Mouse (Mus musculus): ENCODE measurements at regions not wholly inside any gene's neighbourhood (a gene's known extent, or its start where the extent isn't known, plus 50 kb on each side); places are given as distances from the start of the nearest gene placed in this dataset.

DNA sequence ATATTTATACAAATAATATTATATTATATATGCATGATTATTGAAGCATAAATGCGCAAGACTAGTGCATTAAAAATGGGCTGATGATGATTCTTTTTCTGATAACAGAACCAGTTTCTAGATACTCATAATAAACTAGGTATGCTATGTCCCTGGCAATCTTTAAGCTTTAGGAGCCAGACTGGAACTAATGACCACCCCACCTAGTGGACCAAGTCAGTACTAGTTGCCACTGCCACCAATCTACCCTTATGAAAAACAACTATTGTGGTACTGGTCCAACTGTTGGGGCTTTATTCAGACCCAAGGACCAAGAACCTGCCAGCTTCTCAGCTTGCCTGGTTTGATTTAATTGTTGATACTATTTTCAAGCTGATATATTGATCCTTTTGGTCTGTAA is 722.8 kb downstream of the Dach1 start:
- DNase-seq (ENCODE audit: low spot score) = peak; percentile 28

DNA sequence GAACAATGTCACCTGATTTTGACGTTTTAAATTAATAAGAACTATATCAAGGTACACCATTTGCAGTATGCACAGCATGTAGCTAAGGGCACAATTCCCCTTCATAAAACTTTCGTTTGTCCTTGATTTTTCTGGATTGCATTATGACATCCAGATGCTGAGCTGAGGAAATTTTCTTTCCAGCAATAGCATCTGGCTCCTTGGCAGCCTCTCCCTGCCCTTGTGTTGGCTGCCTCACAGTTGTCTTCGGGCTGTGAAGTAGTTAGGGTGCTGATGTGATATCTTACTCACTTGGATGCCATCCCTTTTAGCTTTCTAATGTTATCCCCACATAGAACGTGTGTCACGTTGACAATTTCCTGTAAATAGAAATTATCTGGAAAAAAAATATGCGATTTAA is 729.2 kb downstream of the Dach1 start:
- DNase-seq (ENCODE audit: low spot score) = no peak

DNA sequence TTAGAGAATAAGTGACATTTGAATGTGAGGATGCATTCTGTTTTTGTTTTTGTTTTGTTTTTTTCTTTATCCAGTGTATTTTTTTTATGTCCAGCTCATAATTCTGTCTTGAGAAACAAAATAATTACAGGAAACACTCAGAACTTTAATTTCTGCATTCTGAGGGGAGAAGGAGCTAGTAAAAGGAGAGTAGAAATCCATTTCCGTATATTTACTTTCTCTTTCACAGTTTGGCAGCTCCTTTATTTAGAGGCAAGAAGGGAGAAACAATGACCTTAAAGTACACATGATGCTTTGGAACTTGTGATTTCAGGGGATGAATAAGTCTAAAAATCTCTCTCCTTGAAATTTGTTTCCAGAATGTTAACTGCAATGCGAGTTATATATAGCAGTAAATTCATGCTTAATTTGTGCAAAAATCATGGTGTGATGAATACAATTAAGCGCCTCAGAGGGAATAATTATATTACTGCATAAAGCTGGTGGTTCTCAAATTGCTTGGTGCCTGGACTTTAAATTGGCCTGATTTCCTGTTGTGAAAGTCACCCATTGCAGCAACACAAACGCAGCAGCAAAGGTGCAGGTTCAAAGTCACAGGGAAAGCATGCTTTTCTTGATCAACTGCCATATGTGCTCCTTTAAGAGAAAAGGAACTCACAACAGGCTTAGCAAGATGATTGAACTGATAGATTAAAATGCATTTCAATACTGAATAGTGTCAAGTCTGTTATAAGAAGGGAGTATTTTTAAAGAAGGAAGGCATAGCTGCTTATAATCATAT is 733.9 kb downstream of the Dach1 start:
- no peak for DNase-seq (ENCODE audit: low spot score)

DNA sequence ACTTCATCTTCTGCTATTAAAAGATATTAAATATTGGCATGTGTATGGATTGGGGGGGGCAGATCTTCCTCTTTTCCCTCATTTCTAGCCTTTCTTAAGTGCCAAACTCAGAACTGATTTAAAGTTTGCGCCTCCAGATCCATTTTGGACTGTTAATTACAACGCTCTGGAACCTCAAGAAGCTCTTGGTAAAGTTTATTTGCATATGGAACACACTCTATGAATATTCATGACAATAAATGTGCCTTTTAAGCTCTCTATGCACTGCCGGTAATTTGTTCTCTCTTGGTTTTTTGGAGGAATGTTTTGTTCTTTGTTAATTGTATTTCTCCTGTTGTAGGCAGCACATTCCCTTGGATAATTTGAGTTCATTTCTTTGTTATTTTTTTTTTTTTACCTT is 738.3 kb downstream of the Dach1 start:
- no peak for DNase-seq (ENCODE audit: low spot score)

DNA sequence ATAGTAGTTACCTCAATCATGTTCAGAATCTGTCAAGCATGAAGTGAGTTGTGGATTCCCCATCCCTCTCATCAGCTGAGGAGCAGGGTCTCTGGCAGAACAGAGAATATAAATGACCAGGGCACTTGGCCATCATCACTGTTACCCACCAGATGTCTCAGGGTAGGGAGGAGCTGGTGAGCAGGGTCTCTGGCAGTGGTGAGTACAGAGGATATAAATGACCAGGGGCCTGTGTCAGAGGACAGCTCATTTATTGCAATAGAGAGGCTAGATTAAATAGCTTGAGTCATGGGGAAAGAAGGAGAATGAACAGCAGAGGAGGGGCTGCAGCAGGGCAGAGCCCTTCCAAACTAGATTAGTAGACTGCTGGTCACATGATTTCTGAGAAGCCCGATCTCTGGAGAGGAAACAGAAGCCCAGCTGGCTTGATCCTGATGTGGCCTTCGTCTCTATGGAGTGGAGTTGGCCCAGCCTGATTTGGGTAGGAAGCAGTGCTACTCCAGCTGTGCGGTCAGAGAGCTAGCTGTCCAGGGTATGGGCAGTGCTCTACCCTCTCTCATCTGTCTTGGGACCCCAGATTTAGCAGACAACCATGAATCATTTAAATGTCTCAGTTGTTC is 766.3 kb downstream of the Dach1 start:
- peak; percentile 13 for DNase-seq (ENCODE audit: low spot score)

DNA sequence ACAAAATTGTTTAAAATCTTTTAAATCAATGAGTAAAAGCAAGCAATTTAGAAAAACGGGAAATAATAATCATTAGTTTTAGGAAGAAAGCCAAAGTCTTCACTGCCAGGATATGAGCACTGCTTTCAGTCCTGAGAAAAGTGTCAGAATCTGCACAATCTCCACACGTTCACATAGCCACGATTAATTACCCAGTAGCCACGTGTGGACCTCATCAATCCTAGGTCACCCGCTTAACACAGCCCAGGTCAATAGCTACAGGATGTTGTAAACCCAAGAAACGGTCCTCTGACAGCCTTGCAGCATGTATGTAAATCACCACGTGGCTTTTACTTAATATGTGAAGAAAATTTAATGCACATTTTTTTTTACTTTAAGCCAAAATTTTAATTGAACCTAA is 773.2 kb downstream of the Dach1 start:
- no peak for DNase-seq (ENCODE audit: low spot score)

DNA sequence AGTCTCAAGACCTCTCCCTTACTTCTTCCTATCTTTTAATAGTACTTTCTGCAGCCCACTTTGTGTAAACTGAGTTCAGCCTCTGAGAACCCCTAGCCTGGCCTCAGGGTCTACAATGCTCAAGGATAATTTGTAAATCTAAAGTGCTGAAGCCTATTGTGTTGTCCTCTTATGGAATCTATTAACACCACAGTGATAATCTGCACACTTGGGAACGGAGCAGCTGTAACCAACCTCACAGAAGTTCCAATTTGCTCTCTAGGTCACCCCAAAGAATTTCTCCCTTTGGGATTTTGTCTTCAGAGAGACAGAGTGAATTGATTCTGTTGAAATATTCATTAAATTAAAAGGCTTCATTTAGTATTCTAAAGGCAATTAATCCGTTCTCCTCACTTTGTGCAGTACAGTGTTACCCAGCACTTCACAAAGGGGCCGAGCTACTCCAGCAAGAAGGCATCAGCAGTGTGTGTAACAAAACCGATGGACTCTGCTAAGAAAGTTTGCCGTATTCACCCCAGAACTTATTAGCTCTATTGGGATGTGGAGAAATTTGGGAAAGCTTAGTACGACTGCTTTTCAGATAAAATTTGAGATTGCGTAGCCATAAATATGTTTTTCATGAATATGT is 773.7 kb downstream of the Dach1 start:
- peak; percentile 38 for DNase-seq (ENCODE audit: low spot score)

DNA sequence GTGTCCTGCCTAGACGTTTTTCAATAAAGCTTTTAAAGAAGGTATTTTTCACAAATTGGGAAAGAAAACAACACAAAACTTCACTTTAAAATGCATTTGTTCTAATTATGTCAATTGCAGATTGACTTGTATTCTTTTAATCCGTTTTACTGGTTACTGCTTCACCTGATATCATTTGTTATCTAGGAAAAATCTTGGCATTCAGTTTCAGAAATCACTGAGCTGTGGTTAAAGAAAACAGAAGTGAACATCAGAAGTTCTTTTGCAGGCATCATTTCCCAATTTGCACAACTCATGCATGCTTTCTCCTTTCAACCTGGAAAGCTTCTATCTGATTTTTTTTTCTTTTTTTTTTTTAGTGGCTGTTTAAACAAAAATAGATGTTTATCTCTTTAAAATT is 780.6 kb downstream of the Dach1 start:
- DNase-seq (ENCODE audit: low spot score) = no peak

DNA sequence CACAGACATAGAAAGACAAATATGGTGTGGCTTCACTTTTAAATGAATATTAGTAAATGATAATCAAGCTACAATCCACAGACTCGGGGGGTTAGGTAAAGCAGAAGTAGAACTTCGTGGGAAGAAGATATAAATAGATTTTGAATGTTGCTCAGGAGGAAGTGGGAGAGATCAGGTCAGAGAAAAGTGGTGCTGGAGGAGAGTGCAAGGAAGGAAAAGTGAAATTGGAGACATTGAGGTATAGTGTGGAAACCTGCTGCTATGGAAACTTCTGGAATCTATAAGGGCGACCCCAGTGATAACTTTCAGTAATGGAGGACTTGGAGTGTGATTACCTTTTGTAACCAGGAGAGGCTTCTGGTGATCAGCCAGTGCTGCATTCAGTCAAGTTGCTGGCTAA is 789.4 kb downstream of the Dach1 start:
- DNase-seq (ENCODE audit: low spot score) = no peak

DNA sequence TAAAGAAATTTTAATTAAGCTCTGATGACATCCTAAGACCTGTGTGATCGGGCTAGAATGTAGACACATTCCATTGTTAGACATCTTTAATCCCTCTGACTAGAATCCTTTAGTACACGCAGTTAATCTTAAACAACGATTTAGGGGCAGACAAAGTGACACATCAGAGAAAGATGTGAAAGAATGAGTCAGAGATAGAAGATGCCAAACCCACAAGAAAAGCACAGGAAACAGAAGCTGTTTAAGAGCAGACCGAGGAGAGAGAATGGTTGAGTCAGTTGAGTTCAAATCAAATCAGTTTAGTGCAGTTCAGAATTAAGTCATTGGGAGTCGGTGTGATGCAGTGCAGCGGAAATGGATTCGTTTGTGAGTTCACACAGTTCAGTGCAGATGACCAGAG is 812.6 kb downstream of the Dach1 start:
- DNase-seq (ENCODE audit: low spot score) = no peak

DNA sequence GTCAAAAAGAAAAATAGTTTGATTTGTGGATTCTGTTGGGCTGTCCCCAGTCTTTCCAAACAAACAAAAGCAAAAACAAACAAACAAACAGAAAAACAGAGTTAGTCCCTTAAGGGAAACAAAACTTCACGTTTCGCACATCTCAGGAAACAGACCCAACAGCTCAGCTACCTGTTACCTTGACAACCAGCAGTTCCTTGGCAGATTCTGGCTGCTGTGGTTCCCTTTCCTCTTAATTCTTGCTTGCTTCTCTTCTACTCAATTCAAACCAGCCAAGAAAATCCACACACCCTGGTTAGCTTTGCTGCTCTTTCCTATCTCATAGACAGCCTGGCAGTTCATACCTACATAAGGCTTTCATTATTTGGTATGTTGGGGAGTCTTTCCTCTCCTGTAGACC is 821.6 kb downstream of the Dach1 start:
- DNase-seq (ENCODE audit: low spot score) = no peak

DNA sequence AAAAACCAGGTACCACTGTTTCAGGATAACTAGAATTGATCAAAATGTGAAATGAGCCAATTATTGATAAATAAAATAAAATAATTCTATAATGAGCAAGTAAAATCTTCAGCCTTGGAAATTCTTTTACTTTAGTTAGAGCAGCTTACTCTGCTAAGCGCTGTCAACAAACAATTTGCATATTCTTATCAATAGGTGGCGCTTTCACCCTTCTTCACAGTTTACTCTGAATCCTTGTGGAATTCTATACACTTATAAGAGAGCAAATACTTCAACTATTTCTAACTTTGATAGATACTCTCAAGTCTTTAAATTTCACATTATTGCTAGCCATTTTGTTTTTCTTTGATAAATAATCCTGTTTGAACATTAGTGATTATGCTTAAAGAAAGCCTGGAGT is 812.5 kb upstream of the Klhl1 start:
- peak; percentile 81 for DNase-seq (ENCODE audit: low spot score)

DNA sequence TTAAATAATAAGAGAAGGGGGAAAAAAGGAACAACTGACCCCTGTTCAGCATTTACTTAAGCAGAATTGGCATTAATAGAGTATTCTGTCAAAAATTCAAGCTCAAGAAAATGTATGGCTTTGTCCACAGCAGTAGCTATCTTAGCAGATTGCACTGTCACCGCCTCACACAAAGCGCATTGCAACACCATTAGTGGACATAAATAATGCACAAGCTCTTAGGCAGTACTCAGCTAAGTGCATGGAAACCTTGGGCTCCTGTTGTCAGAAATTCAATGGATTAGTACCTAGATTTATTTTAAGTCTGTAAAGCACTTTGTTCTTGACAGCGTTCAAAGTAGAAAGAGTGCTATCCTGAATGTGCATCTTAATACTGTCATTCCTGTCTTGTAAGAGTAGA is 811.1 kb upstream of the Klhl1 start:
- peak; percentile 63 for DNase-seq (ENCODE audit: low spot score)

DNA sequence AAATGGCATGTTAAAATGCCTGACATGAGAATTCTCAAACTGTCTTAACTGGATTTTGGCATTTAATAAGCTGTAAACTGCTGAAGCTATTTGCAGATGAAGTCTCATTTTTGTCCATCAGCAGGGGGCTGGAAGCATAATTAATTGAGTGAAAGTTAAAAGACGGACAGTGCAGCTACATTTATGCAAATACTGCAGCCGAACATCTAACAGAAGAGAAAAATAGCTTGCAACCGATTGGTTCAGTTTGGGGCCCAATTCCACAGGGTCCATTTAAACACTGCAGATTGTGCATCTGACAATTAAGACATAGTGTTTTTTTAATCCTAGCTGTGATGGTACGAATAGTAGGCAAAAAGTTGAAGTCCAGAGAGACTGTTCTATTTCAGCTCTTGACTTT is 774.2 kb upstream of the Klhl1 start:
- DNase-seq (ENCODE audit: low spot score) = peak; percentile 41

DNA sequence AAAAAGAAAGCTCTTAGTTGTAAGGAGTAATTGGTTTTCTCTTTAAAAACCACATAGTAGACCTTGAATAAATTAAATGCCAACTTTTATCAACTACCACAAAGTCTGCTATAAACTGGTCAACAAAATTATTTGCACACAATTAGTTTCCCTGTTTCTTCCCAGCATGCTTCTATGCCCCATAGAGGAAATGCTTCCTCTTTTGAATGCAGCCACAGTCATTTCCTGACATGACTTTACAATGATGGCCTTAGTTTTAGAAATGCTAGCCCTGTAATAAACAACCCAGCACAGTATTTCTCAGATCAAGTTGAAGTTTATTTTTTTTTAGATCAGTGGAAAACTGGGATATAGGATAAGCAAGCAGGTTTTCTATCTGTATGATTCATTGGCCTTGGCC is 768.5 kb upstream of the Klhl1 start:
- no peak for DNase-seq (ENCODE audit: low spot score)

DNA sequence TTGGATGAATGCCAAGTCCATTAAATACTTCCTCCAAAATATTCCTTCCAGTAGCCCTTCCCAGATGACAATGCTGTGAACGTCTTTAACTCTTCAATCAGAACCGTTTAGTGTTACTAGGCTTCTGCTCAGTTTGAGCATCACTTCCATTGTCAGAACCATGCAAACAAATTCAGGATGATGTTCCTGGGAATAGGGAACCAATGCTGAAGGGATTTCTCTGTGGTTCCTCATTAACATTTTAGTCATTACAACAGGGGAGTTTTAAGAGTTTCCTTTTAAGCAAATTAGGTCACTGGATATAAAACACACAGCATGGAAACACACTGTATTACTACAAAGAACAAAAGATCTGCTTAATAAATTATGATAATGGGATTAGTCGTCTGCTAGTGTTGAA is 739.6 kb upstream of the Klhl1 start:
- peak; percentile 77 for DNase-seq (ENCODE audit: low spot score)
